Mouse (Mus musculus) forebrain, embryonic 10.5 days (tissue): ENCODE measurements at regions not wholly inside any gene's neighbourhood (a gene's known extent, or its start where the extent isn't known, plus 50 kb on each side); places are given as distances from the start of the nearest gene placed in this dataset.

Experiments used
- DNase-seq: peaks from one replicate; pipeline ENCODE4 v3.0.0-alpha.2; 2017; ENCODE audit warnings: low spot score; ENCODE audit errors: extremely low spot score
- H3K27ac ChIP-seq: fragments of 300-500 bp; sonication (generic); 2 replicates; pipeline ENCODE4 v1.5.1; 2016; ENCODE audit warnings: mild to moderate bottlenecking
- H3K27me3 ChIP-seq: fragments of 300-500 bp; sonication (generic); 2 replicates; pipeline ENCODE4 v1.6.1; 2016; ENCODE audit warnings: mild to moderate bottlenecking; ENCODE audit not compliant: poor library complexity, severe bottlenecking
- H3K36me3 ChIP-seq: fragments of 300-500 bp; sonication (generic); replicated peaks from 2 replicates; pipeline ENCODE4 v1.6.1; 2016; ENCODE audit warnings: mild to moderate bottlenecking, moderate library complexity
- H3K4me1 ChIP-seq: fragments of 300-500 bp; sonication (generic); 2 replicates; pipeline ENCODE4 v1.6.1; 2016
- H3K4me3 ChIP-seq: fragments of 300-500 bp; sonication (generic); 2 replicates; pipeline ENCODE4 v1.5.1; 2016; ENCODE audit warnings: mild to moderate bottlenecking, moderate library complexity
- H3K9me3 ChIP-seq: fragments of 300-500 bp; sonication (generic); 2 replicates; pipeline ENCODE4 v1.6.1; 2016; ENCODE audit warnings: mild to moderate bottlenecking, moderate library complexity
- WGBS: fragments of 180-500 bp; shearing (Covaris S2); methylation state at CpG from one replicate; pipeline ENCODE4 v1.1.7; 2016; 5-methylcytosine and 5-hydroxymethylcytosine counted together

DNA sequence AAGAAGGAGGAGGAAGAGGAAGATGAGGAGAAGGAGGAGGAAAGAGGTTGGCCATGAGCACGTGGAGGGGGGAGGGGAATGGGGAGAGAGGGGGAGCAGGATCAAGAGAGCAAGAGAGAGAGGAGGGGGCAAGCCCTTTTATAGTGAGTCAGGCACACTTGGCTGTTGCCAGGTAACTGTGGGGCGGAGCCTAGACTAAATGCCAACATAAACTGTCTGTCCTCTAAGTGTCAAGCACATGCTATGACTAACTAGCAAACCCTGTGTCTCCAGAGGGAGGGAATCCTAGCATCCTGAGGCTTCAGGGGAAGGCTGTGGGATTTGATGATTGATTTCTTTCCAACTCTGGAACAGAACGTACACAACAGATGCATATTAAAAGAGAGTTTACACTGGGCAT lies 223.2 kb downstream of the Gadd45g start:
- WGBS = 81% methylated on average over 3 of the region's 3 CpGs
- H3K4me3 ChIP-seq = no peak overlapping the region
- H3K27ac ChIP-seq = no peak overlapping the region
- H3K27me3 ChIP-seq = no peaks in the 10 kb centered on the region
- no peaks in the 10 kb centered on the region for H3K9me3 ChIP-seq
- H3K4me1 ChIP-seq = peaks cover 17% of the 10 kb centered on the region
- no peak for DNase-seq
- H3K36me3 ChIP-seq = no peaks in the 10 kb centered on the region

DNA sequence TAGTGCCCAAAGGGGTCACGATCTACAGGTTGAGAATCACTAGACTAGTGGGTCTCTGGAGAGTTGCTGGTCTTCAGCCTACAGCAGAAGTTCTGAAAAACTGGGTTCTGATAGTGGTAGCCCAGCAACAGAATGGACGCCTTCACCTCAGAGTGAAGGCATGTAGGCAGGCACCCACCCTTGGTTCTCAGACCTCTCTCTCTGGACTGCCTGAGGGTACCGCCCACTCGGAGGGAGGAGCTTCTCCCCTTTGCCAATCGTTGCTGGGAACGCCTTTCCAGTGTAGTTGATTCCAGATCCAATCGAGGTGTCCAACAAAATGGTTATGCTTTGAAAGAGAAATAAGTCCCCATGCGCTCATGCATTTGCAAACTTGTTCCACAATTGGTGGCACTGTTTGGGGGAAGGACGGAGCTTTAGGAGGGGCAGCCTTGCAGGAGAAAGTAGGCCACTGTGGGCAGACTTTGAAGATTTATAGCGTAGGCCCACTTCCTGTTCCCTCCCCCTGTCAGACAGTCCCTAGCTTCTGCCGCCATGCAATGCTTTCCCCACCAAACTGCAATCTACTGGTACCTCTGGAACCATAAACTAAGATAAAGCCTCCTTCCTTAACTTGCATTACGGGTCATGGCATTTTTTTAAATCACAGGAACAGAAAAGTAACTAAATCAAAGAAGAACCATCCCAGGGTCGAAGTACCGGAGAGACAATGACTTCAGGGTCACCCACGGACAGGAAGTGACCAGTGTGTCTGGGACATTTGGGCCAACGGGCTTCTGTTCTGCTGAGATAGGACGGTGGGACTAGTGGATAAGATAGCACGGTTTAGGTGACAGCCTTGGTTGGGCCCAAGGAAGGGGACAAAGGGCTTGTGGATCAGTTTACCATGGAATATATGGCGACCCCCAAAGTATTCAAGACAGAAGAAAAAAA lies 224.5 kb downstream of the Gadd45g start:
- WGBS = 87% methylated on average over 19 of the region's 19 CpGs
- no peak for DNase-seq
- no peaks in the 10 kb centered on the region for H3K27me3 ChIP-seq

DNA sequence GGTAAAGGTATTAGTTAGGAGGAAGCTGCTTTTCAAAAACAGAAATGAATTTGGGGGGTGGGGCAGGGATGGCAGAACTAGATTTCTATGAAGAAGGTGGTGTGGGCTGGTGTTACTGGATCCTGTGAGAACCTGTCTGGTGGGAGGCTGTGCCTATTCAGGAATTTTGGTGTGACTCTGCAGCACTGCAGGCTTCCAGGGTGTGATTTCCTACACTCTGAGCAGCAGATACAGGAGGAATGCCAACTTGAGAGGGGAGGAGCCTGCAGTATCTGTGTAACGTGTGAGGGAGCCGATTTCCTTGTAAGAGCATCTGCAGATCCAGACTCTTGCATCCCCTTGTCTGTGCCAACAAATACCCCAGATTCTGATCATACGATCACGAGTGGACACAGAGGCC lies 231.1 kb downstream of the Gadd45g start:
- WGBS = 84% methylated on average over 4 of the region's 4 CpGs

More for the DNA sequence above, 224.5 kb downstream of the Gadd45g start:
- H3K9me3 ChIP-seq = no peaks in the 10 kb centered on the region
- H3K36me3 ChIP-seq = no peaks in the 10 kb centered on the region
- peaks cover 14% of the 10 kb centered on the region for H3K4me1 ChIP-seq
- no peak overlapping the region for H3K4me3 ChIP-seq
- no peak overlapping the region for H3K27ac ChIP-seq

DNA sequence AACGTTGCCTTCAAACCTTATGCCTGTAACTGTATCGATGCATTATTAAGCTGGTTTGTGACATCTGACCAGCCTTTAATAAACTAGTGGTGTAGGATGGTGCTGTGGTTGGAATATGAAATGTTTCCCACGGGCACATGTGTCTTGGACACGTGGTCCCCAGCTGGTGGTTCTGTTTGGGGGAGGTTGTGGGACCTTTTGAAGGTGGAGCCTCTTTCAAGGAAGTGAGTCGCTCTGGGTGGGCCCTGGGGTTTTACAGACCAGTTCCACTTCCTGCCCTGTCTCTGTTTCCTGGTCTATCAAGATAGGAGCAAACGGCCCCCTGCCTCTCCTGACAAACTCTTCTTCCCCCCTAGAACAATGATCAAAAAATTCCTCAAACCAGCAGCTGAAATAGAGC lies 232.1 kb downstream of the Gadd45g start:
- WGBS = 90% methylated on average over 6 of the region's 6 CpGs
- H3K27ac ChIP-seq = no peak overlapping the region
- H3K27me3 ChIP-seq = no peaks in the 10 kb centered on the region
- DNase-seq = no peak
- no peaks in the 10 kb centered on the region for H3K9me3 ChIP-seq
- peaks cover 2% of the 10 kb centered on the region; the same call in 1 of the 2 replicates for H3K4me1 ChIP-seq
- H3K4me3 ChIP-seq = no peak overlapping the region
- no peaks in the 10 kb centered on the region for H3K36me3 ChIP-seq

More for the DNA sequence above, 231.1 kb downstream of the Gadd45g start:
- Histone ChIP-seq H3K4me1 (no peaks in the 10 kb centered on the region), H3K36me3 (no peaks in the 10 kb centered on the region), H3K4me3 (no peak overlapping the region), H3K27ac (no peak overlapping the region), H3K27me3 (no peaks in the 10 kb centered on the region), H3K9me3 (no peaks in the 10 kb centered on the region)
- no peak for DNase-seq

DNA sequence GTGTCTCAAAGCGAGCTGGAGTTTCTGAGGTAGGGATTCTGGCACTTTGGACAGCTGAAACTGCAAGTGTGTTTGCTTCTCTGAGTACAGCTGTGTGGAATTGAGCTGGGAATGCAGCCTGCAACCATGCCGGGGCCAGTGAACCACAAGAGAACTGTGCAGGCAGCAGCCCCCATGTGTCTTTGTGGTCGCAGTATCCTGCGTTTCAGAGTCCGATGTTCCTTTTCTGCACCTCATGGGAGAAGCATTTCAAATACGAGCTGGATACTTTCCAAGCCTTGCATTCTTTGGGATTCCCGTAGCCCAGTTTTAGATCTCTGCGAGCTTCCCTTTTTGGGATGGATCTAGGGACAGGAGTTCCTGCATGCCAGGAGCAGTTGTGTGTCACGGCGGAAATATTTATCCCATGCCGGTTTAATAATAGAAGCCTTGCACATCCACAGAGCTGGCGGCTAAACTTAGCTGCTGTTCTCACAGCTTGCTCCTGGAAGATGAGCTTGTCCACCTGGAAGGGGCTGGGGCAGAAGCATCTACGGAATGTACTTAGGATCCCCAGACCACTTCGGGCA lies 233.3 kb downstream of the Gadd45g start:
- 82% methylated on average over 14 of the region's 14 CpGs for WGBS
- peaks cover 9% of the 10 kb centered on the region; the same call in 1 of the 2 replicates for H3K4me1 ChIP-seq
- no peak overlapping the region for H3K27ac ChIP-seq

DNA sequence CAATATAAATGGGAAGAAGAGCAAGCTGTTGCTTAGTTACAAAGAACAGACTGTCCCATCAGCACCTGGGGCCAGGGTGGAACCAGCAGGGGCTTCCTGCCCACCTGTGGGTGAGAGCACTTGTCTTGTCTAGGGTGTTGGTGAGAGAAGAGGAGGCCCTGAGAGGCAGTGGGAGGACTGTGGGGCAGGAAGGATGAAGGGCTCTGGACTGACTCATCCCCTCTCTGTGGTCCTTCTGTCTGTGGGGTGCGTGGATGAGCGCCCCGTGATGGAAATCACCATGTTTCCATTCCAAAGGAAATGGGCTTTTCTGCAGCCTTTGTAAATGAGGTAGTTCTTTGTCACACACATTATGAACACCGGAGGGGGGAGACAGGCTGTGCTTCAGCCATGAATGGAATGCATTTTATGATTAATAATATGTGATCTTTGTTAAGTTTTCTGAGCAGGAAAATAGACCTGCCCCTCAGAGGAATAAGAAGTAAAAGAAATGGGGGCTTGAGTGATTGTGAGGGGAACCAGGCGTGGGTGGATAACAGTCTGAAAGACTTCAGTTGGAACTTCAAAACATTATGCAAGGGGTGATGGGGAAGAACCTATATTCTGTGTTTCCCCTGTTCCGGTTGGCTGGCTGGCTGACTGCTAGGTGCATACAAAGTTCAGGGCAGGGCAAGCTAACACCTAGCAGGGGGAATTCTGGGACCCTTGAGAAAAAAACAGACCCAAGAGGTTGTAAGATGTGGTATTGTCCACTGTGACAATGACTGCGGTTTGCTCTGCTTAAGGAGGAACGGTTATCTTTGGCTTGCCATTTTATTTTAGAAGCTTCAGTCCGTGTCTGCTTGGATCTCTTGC lies 237.3 kb downstream of the Gadd45g start:
- Histone ChIP-seq H3K4me1 (peaks cover 22% of the 10 kb centered on the region), H3K27ac (no peak overlapping the region), H3K36me3 (no peaks in the 10 kb centered on the region), H3K4me3 (no peak overlapping the region), H3K27me3 (no peaks in the 10 kb centered on the region), H3K9me3 (no peaks in the 10 kb centered on the region)
- 83% methylated on average over 9 of the region's 9 CpGs for WGBS
- no peak for DNase-seq

More for the DNA sequence above, 233.3 kb downstream of the Gadd45g start:
- Histone ChIP-seq H3K4me3 (no peak overlapping the region), H3K27me3 (no peaks in the 10 kb centered on the region), H3K36me3 (no peaks in the 10 kb centered on the region), H3K9me3 (no peaks in the 10 kb centered on the region)
- no peak for DNase-seq

GRCm38 (mm10) chr13:52085110-52085509 lies 238.6 kb downstream of the Gadd45g start:
- H3K4me3 ChIP-seq = no peak overlapping the region
- H3K27me3 ChIP-seq = no peaks in the 10 kb centered on the region
- DNase-seq = no peak
- WGBS = 76% methylated on average over 3 of the region's 3 CpGs
- H3K9me3 ChIP-seq = no peaks in the 10 kb centered on the region
- H3K27ac ChIP-seq = no peak overlapping the region
- H3K4me1 ChIP-seq = peaks cover 22% of the 10 kb centered on the region
- no peaks in the 10 kb centered on the region for H3K36me3 ChIP-seq

- DNase-seq = no peak
- Histone ChIP-seq H3K4me3 (no peak overlapping the region), H3K9me3 (no peaks in the 10 kb centered on the region), H3K27me3 (no peaks in the 10 kb centered on the region), H3K27ac (no peak overlapping the region), H3K4me1 (peaks cover 24% of the 10 kb centered on the region), H3K36me3 (no peaks in the 10 kb centered on the region)
- 56% methylated on average over 8 of the region's 8 CpGs for WGBS
These were observed 241.8 kb downstream of the Gadd45g start for GRCm38 (mm10) chr13:52088319-52088718.

GRCm38 (mm10) chr13:52090365-52090764 lies 243.9 kb downstream of the Gadd45g start:
- DNase-seq = no peak
- Histone ChIP-seq H3K4me3 (no peak overlapping the region), H3K27ac (no peak overlapping the region), H3K27me3 (no peaks in the 10 kb centered on the region), H3K4me1 (peaks cover 9% of the 10 kb centered on the region), H3K36me3 (no peaks in the 10 kb centered on the region), H3K9me3 (no peaks in the 10 kb centered on the region)
- 78% methylated on average over 4 of the region's 4 CpGs for WGBS

- no peak for DNase-seq
- 86% methylated on average over 7 of the region's 7 CpGs for WGBS
- Histone ChIP-seq H3K4me3 (no peak overlapping the region), H3K9me3 (no peaks in the 10 kb centered on the region), H3K4me1 (0 out of 2 replicates have a peak, but pooled peaks cover 2% of the 10 kb centered on the region), H3K27ac (no peak overlapping the region), H3K36me3 (no peaks in the 10 kb centered on the region), H3K27me3 (no peaks in the 10 kb centered on the region)
These were observed 248.3 kb downstream of the Gadd45g start for GRCm38 (mm10) chr13:52094785-52095184.

GRCm38 (mm10) chr13:52096506-52096905 lies 250.0 kb downstream of the Gadd45g start:
- WGBS = 90% methylated on average over 7 of the region's 7 CpGs
- no peak for DNase-seq
- Histone ChIP-seq H3K9me3 (no peaks in the 10 kb centered on the region), H3K4me1 (0 out of 2 replicates have a peak, but pooled peaks cover 2% of the 10 kb centered on the region), H3K4me3 (no peak overlapping the region), H3K27ac (no peak overlapping the region), H3K27me3 (no peaks in the 10 kb centered on the region), H3K36me3 (no peaks in the 10 kb centered on the region)

DNA sequence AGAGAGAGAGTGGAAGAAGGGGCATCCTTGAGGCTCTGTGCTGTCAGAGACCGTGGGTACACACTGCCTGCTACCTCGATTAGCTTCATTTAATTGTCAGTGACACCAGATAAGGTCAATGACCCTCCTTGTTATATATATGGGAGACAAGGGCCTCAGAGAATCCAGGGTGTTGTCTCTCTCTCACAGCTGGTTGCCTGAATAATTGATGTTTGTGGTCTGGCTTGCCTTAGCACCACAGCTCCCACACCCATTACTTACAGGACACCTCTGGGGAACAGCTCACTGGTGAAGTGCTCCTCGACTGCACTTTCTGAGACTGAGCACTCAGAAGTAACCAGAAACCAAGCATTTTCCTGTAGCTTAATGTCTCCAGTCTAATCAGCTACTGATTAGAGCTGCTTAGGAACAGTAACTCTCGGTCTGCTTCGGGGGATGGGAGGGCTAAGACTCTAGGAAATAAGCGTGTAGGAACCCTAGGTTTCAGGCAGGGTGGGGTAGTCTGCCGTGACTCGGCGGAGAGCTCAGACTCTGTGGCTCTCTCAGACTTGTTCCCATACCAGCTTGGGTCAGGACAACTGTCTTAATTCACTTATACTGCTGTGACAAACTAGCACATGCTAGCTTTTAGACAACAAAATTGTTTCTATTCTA lies 259.6 kb downstream of the Gadd45g start:
- H3K27ac ChIP-seq = 0 out of 2 replicates have a peak overlapping the region, but pooled peaks have one; percentile 26
- DNase-seq = no peak
- H3K36me3 ChIP-seq = no peaks in the 10 kb centered on the region
- H3K4me3 ChIP-seq = no peak overlapping the region
- peaks cover 4% of the 10 kb centered on the region; the same call in 1 of the 2 replicates for H3K27me3 ChIP-seq
- no peaks in the 10 kb centered on the region for H3K9me3 ChIP-seq
- WGBS = 61% methylated on average over 9 of the region's 9 CpGs
- peaks cover 25% of the 10 kb centered on the region for H3K4me1 ChIP-seq
